Mouse (Mus musculus) myocyte (in vitro differentiated cells): ENCODE results near the gene Dock6. TPM values are rescaled to one million over a fixed set of nuclear protein-coding genes. Genes with fewer than 3 reads are reported as not detected.

Source experiments
- H3K27me3 ChIP-seq: one replicate; pipeline ENCODE4 v1.6.1; 2011; ENCODE audit not compliant: control insufficient read depth, insufficient read depth, insufficient read length
- H3K36me3 ChIP-seq: one replicate; pipeline ENCODE4 v1.6.1; 2011; ENCODE audit not compliant: control insufficient read depth, insufficient read depth
- H3K4me2 ChIP-seq: one replicate; pipeline ENCODE4 v1.6.1; 2011; ENCODE audit warnings: low read depth, control low read depth
- H3K4me3 ChIP-seq: one replicate; pipeline ENCODE4 v1.5.1; 2011; ENCODE audit warnings: mild to moderate bottlenecking, control low read depth, moderate library complexity
- H3K79me2 ChIP-seq: one replicate; pipeline ENCODE4 v1.6.1; 2011; ENCODE audit not compliant: control insufficient read depth, insufficient read depth
- H3ac ChIP-seq: one replicate; pipeline ENCODE4 v1.6.1; 2011; ENCODE audit not compliant: control insufficient read depth, insufficient read length
- CEBPB ChIP-seq: IDR thresholded peaks from 2 replicates; pipeline ENCODE4 v1.6.1; 2011; ENCODE audit warnings: mild to moderate bottlenecking, moderate library complexity; ENCODE audit not compliant: poor library complexity, insufficient read depth, severe bottlenecking
- E2F4 ChIP-seq: IDR thresholded peaks from one replicate; pipeline ENCODE4 v1.6.1; 2011; ENCODE audit warnings: mild to moderate bottlenecking, control low read depth, moderate library complexity; ENCODE audit not compliant: insufficient read depth
- MAX ChIP-seq: IDR thresholded peaks from one replicate; pipeline ENCODE4 v1.6.1; 2011; ENCODE audit warnings: low read depth, mild to moderate bottlenecking, control low read depth
- MYOD1 ChIP-seq, 3 experiments: IDR thresholded peaks; one replicate each; pipeline ENCODE4 v1.6.1; 2011; ENCODE audit warnings: control low read depth in 2 of 3, low read depth in 2 of 3, mild to moderate bottlenecking in 2 of 3, moderate library complexity in 1 of 3; ENCODE audit not compliant: insufficient read length in 2 of 3, control insufficient read depth in 1 of 3
- MYOG ChIP-seq, 3 experiments: IDR thresholded peaks; one replicate each; pipeline ENCODE4 v1.6.1; 2011; ENCODE audit warnings: control low read depth in 2 of 3, low read depth in 2 of 3, mild to moderate bottlenecking in 2 of 3; ENCODE audit not compliant: insufficient read length in 2 of 3, control insufficient read depth in 1 of 3, insufficient read depth in 1 of 3
- POLR2A ChIP-seq: IDR thresholded peaks from one replicate; pipeline ENCODE4 v1.6.1; 2011; ENCODE audit warnings: low read depth, mild to moderate bottlenecking, control low read depth, moderate library complexity; ENCODE audit not compliant: insufficient read length
- POLR2AphosphoS2 ChIP-seq: IDR thresholded peaks from one replicate; pipeline ENCODE4 v1.6.1; 2011; ENCODE audit warnings: low read depth, control low read depth; ENCODE audit not compliant: insufficient read length
- REST ChIP-seq: IDR thresholded peaks from one replicate; pipeline ENCODE4 v1.6.1; 2011; ENCODE audit warnings: mild to moderate bottlenecking, control low read depth, moderate library complexity; ENCODE audit not compliant: insufficient read depth, insufficient read length
- SRF ChIP-seq: IDR thresholded peaks from one replicate; pipeline ENCODE4 v1.6.1; 2011; ENCODE audit warnings: low read depth; ENCODE audit not compliant: control insufficient read depth, insufficient read length
- TCF12 ChIP-seq: IDR thresholded peaks from one replicate; pipeline ENCODE4 v1.6.1; 2011; ENCODE audit warnings: mild to moderate bottlenecking, control low read depth; ENCODE audit not compliant: poor library complexity, insufficient read depth, severe bottlenecking
- TCF3 ChIP-seq: IDR thresholded peaks from one replicate; pipeline ENCODE4 v1.6.1; 2011; ENCODE audit warnings: low read depth, control low read depth; ENCODE audit not compliant: insufficient read length
- USF1 ChIP-seq: IDR thresholded peaks from one replicate; pipeline ENCODE4 v1.6.1; 2011; ENCODE audit warnings: low read depth, mild to moderate bottlenecking, control low read depth, moderate library complexity
- polyA plus RNA-seq: library from polyadenylated mRNA; unstranded; fragments of >200 nt; fragmentation: generic; extraction: Trizol; gene quantifications from one replicate; pipeline ENCODE4 v1.2.1, GENCODE M21; 2012; ENCODE audit warnings: missing spikeins

The Dock6 gene
- polyA plus RNA-seq, 1 experiment: 20.3 TPM

GRCm38 (mm10) chr9:21846755-21847341 is 5.6 kb downstream of the Dock6 start:
- Histone ChIP-seq H3ac (no peak overlapping the region), H3K79me2 (no peaks in the 10 kb centered on the region), H3K36me3 (peaks cover 8% of the 10 kb centered on the region), H3K4me3 (no peak overlapping the region), H3K4me2 (peak overlapping the region; percentile 40), H3K27me3 (no peaks in the 10 kb centered on the region)
- TF ChIP-seq REST (no peak), POLR2AphosphoS2 (no peak), SRF (no peak), MYOD1 (IDR thresholded peaks at IDR 0.05; ENCODE audit: control insufficient read depth in 1 of 3, insufficient read length in 2 of 3, low read depth in 2 of 3) (peak in 2 of 3 experiments; percentile 72 to 84), E2F4 (no peak), MYOG (IDR thresholded peaks at IDR 0.05; ENCODE audit: control insufficient read depth in 1 of 3, insufficient read depth in 1 of 3, insufficient read length in 2 of 3, low read depth in 2 of 3) (peak in 1 of 3 experiments; percentile 30)

GRCm38 (mm10) chr9:21845381-21846080 is 6.9 kb downstream of the Dock6 start:
- Histone ChIP-seq H3K27me3 (no peaks in the 10 kb centered on the region), H3K4me3 (no peak overlapping the region), H3ac (no peak overlapping the region), H3K36me3 (peaks cover 8% of the 10 kb centered on the region), H3K4me2 (no peak overlapping the region), H3K79me2 (no peaks in the 10 kb centered on the region)
- TF ChIP-seq SRF (no peak), MYOG (IDR thresholded peaks at IDR 0.05; ENCODE audit: control insufficient read depth in 1 of 3, insufficient read depth in 1 of 3, insufficient read length in 2 of 3, low read depth in 2 of 3) (no peak), TCF3 (no peak), E2F4 (no peak), MYOD1 (IDR thresholded peaks at IDR 0.05; ENCODE audit: control insufficient read depth in 1 of 3, insufficient read length in 2 of 3, low read depth in 2 of 3) (no peak), POLR2AphosphoS2 (no peak), USF1 (no peak), TCF12 (no peak)

DNA sequence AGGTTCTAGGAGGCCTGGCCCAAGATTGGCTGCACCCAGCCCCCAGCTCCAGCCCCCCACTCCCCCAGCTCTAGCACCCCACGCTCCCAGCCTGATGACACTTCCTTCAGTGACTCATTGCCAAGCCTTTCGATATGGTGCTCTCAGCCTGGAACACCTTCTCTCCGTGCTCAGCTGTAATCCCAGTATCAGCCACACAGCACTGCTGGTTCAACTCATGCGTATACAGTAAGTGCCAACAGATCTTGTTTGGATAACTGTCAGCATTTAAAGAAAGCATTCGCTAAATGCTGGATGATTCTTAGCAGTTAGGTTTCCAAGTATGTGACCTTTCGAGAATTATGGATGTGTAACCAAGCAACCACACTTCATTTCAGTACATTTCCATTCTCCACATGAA is 9.3 kb downstream of the Dock6 start:
- H3K4me3 ChIP-seq: no peak overlapping the region
- H3K4me2 ChIP-seq: no peak overlapping the region
- H3K79me2 ChIP-seq: no peaks in the 10 kb centered on the region
- no peak overlapping the region for H3ac ChIP-seq
- no peaks in the 10 kb centered on the region for H3K27me3 ChIP-seq
- H3K36me3 ChIP-seq: peaks cover 8% of the 10 kb centered on the region
- TF ChIP-seq TCF12 (no peak), POLR2A (no peak), USF1 (no peak), MAX (no peak), E2F4 (no peak), MYOG (IDR thresholded peaks at IDR 0.05; ENCODE audit: control insufficient read depth in 1 of 3, insufficient read depth in 1 of 3, insufficient read length in 2 of 3, low read depth in 2 of 3) (no peak), CEBPB (no peak), REST (no peak), TCF3 (no peak), SRF (no peak)

DNA sequence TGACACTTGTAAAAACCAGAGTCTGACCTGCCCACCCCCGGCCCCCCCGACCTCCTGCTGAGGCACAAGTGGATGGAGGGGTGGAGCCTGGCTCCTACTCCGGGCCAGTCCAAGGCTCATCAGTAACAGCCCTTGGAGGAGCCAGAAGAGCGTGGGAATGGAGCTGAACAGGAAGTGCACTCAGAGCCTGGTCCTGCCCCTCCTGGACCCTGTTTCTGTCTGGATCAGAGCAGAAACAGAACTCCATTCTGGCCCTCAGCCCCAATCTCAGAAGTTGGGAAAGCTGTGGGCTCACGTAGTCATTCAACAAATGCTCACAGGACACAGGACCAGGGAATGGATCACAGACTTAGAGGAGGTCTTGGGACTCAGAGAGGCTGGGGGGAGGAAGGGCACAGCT is 10.0 kb downstream of the Dock6 start:
- Histone ChIP-seq H3K4me3 (no peak overlapping the region), H3K79me2 (no peaks in the 10 kb centered on the region), H3K36me3 (peaks cover 8% of the 10 kb centered on the region), H3K4me2 (no peak overlapping the region), H3K27me3 (no peaks in the 10 kb centered on the region), H3ac (no peak overlapping the region)
- TF ChIP-seq MYOD1 (IDR thresholded peaks at IDR 0.05; ENCODE audit: control insufficient read depth in 1 of 3, insufficient read length in 2 of 3, low read depth in 2 of 3): no peak
- no peak for TF ChIP-seq MYOG (IDR thresholded peaks at IDR 0.05; ENCODE audit: control insufficient read depth in 1 of 3, insufficient read depth in 1 of 3, insufficient read length in 2 of 3, low read depth in 2 of 3)

DNA sequence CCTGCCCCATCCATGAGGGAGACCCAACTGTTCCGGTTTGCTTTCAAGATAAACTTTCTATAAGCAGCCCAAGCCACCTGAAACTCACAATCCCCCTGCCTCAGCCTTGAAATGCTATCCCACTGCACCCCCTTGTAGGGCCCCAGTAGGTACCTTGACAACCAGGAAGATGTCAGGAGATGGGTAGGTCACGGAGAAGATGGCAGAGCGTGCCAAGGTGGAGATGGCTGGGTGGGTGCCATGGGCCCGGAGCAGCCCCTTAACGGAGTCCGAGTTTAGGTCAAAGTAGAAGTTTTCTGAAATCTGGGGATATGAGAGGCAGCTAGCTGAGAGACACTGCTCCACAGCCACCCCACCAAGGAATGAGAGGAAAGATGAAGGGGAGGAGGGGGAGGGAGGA is 11.1 kb downstream of the Dock6 start:
- H3K36me3 ChIP-seq: peaks cover 8% of the 10 kb centered on the region

More for the DNA sequence above, 11.1 kb downstream of the Dock6 start:
- no peak overlapping the region for H3K4me3 ChIP-seq
- H3K4me2 ChIP-seq: no peak overlapping the region
- no peaks in the 10 kb centered on the region for H3K79me2 ChIP-seq
- H3K27me3 ChIP-seq: no peaks in the 10 kb centered on the region
- TF ChIP-seq POLR2A (no peak), TCF3 (no peak), REST (no peak), MAX (no peak), POLR2AphosphoS2 (no peak), MYOD1 (IDR thresholded peaks at IDR 0.05; ENCODE audit: control insufficient read depth in 1 of 3, insufficient read length in 2 of 3, low read depth in 2 of 3) (no peak), SRF (no peak), CEBPB (no peak), USF1 (no peak), MYOG (IDR thresholded peaks at IDR 0.05; ENCODE audit: control insufficient read depth in 1 of 3, insufficient read depth in 1 of 3, insufficient read length in 2 of 3, low read depth in 2 of 3) (no peak), TCF12 (no peak), E2F4 (no peak)
- H3ac ChIP-seq: no peak overlapping the region
